Mouse (Mus musculus) kidney, adult 11 months (tissue): ENCODE results near the gene Serpinb9c.
"Not testable (repeated sequence)": the region's sequence is repeated elsewhere in the genome, so short reads cannot be mapped to it uniquely, and the experiment has no call there.

Experiments
- DNase-seq: peaks from one replicate; pipeline ENCODE4 v3.0.0; 2022

Serpinb9c gene

DNA sequence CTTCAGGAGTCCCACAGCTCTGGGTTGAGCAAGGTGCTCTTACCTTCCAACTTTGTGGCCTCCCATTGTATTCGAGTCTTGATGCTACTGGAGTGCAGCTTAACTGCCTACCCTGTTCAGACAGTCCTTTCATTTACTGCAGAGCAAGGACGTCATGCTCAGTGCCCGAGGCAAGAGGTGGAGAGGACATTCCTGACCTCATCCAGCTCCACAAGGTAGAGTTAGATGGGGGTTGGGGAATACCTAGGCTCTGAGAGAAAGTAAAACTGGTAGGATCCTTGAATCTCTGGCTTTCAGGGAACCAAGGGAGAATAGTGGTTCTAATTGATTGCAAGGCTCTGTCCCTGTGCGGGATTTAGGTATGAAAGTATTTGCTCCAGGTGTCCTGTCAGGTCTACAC, at the start of gene Serpinb9c:
Gene Serpinb9c (minus strand): TSS at position 101 of the 400 bp plus-strand sequence.
- DNase-seq, result no peak

DNA sequence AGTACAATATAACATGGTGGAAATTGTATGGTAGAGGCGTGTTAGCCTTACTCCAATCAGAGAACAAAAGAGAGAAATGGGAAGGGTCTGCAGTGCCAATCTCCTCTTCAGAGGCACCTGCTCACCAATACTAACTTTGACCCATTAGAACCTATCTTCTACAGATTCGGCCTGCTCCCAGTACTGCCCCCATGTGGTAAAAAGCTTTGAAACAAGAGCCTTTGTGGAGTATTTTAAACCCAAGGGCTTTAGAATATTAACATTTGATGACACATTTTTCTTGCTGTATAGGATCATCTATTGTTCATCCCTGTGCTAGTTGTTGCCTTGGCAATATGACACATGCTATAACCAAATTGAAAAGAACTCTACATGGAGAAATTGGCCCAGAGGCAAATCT, 40.2 kb upstream of the Serpinb9c start:
- DNase-seq, result no peak

DNA sequence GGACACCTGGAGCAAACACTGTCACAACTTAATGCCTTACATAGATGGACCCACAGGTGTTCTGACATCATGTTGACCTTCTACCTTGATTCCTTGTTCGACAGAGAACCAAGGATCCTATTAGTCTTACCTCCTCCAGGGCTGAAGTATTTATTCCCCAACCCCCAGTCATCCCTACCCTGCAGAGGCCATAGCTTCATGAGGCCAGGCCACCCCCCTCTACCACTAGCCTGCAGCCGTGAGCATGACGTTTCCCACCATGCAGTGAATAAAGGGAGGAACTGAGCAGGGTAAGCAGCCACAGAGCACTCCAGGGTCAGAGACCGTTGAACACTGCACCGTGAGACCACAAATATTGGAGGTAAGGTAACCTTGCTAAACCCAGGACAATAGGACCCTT, 33.1 kb upstream of the Serpinb9c start, which contains the start of gene Serpinb9d:
Gene Serpinb9d (plus strand): TSS at position 301 of the 400 bp plus-strand sequence.
- DNase-seq, result no peak

DNA sequence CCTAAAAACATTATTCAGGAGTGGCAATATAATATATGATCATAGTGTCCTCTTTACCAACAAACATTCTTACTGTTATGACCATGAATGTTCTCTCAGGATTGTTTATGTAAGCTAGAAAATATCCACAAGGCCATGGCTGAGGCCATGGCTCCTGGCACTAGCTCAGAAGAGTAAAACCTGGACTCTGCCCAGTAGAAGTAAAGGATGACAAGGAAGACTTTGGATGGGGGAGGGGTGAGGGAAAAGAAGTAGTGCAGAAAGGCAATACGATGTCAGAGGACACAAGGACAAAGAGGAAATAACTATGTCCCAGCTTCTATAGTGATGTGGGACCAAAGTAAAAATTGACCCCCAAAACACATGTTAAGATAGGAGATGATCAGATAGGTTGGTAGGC, 30.9 kb upstream of the Serpinb9c start:
- DNase-seq, result not testable (repeated sequence)

DNA sequence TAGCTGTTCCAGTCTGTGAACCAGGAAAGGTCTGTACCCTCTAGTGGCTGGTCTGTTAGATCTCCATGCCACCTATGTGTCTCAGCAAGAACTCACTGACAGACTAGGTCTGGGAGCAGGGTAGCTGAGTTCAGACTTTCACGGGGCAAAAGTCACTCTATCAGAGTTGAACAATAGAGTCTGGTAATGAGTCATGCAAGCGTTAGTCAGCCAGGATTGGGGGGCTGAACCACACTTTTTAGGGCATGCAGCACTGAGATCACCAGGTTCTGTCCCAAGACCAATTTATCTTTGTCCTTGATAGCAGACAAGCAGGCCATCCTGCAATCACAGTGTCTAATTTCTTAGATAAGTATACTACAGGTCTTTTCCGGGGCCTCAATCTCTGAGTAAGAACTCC, 18.1 kb downstream of the Serpinb9c start:
- no peak for DNase-seq

DNA sequence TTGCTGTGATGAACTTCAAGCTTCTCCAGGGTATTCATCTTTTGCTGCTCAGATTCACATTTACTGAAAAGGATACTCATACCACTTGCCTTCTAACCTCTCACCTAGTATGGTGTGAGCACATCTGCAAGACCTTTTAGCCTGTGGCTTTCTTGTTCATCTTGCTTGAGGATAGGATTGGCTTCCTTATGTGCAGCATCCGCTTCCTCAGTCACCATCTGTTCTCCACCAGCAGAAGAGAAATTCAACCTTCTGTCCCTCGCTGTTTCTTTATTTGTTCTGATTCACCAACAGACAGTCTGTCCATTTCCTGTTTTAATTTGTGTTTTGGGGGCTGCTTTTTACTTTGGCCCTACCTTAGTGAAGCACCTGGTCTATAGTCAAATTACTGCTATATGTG, 21.8 kb downstream of the Serpinb9c start:
- no peak for DNase-seq

DNA sequence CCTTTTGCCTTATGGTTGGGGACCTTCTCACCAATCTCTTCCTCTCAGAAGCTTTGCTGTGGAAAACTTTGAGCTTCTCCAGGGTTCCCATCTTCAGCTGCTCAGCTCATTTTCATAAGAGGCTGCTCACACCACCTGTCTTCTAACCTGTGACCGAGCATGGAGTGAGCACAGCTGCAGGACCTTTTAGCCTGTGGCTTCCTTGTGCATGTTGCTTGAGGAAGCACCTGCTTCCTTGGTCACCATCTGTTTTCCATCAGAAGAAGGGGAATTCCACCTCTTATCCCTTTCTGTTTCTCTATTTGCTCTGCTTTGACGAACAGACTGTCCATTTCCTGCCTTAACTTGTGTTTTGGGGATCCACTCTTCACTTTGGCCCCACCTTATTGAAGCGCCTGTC, 46.5 kb downstream of the Serpinb9c start:
- DNase-seq, result no peak

DNA sequence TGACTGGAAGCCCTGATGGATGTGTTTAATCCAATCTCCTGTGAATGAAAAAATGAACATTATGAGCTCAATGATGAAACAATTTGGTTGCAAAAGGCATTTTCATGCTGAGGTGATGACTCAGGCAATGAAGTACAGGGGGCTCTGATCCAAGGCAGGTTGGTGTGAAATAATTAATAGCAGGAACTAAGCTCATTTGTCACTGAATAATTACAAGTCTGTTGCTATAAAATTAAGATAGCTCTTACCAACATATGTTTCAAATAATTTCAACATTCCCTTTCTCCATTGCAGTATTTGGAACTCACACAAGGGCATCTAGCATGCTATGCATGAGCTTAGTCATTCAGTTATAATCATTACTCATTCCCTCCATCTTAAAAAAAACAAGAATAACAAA, 53.9 kb downstream of the Serpinb9c start:
- DNase-seq, result no peak
